Mouse (Mus musculus) kidney, embryonic 16.5 days (tissue): ENCODE measurements around the gene Haao. TPM values are rescaled to one million over a fixed set of nuclear protein-coding genes. Genes with fewer than 3 reads are reported as not detected.

Source experiments
- ATAC-seq: fragments of 200-750 bp; cut with Nextera tagmentation; 2 replicates; pipeline ENCODE4 v1.8.0; 2017; ENCODE audit warnings: moderate TSS enrichment; ENCODE audit not compliant: low FRiP score, low TSS enrichment
- H3K27ac ChIP-seq: fragments of 300-500 bp; sonication (generic); 2 replicates; pipeline ENCODE4 v1.5.1; 2014; ENCODE audit warnings: low read length
- H3K27me3 ChIP-seq: fragments of 300-500 bp; sonication (generic); 2 replicates; pipeline ENCODE4 v1.6.1; 2014; ENCODE audit warnings: low read length, control low read depth, mixed read lengths; ENCODE audit not compliant: insufficient read depth
- H3K36me3 ChIP-seq: fragments of 300-500 bp; sonication (generic); 2 replicates; pipeline ENCODE4 v1.6.1; 2014; ENCODE audit warnings: low read length, control low read depth, mixed read lengths; ENCODE audit not compliant: insufficient read depth
- H3K4me1 ChIP-seq: fragments of 300-500 bp; sonication (generic); 2 replicates; pipeline ENCODE4 v1.6.1; 2014; ENCODE audit warnings: low read length, control low read depth, mixed read lengths; ENCODE audit not compliant: insufficient read depth
- H3K4me2 ChIP-seq: fragments of 300-500 bp; sonication (generic); replicated peaks from 2 replicates; pipeline ENCODE4 v1.6.1; 2014; ENCODE audit warnings: low read depth, low read length
- H3K4me3 ChIP-seq: fragments of 300-500 bp; sonication (generic); 2 replicates; pipeline ENCODE4 v1.5.1; 2014; ENCODE audit warnings: mild to moderate bottlenecking, low read length
- H3K9ac ChIP-seq: fragments of 300-500 bp; sonication (generic); replicated peaks from 2 replicates; pipeline ENCODE4 v1.6.1; 2014; ENCODE audit warnings: low read length
- H3K9me3 ChIP-seq: fragments of 300-500 bp; sonication (generic); 2 replicates; pipeline ENCODE4 v1.6.1; 2016; ENCODE audit warnings: low read length, control low read depth
- WGBS: fragments of 180-500 bp; shearing (Covaris S2); extraction: QIAGEN DNeasy Blood & Tissue Kit; methylation state at CpG from one replicate; pipeline ENCODE4 v1.1.7; 2014; 5-methylcytosine and 5-hydroxymethylcytosine counted together
- polyA plus RNA-seq: library from polyadenylated mRNA; unstranded; fragments of >200 nt; fragmentation: Nextera tagmentation; extraction: Ambion mirVana; gene quantifications from 2 replicates; pipeline ENCODE4 v1.2.1, GENCODE M21; 2015

Gene Haao
- polyA plus RNA-seq, 1 experiment from 2014 or later, result 3.4 TPM

GRCm38 (mm10) chr17:83846301-83847021 is 1.3 kb downstream of the Haao start:
- H3K27me3 ChIP-seq, result no peaks in the 10 kb centered on the region
- no peaks in the 10 kb centered on the region for H3K9me3 ChIP-seq
- H3K9ac ChIP-seq, result no peak overlapping the region
- ATAC-seq, result no peak
- no peak overlapping the region for H3K4me2 ChIP-seq
- WGBS, result 80% methylated on average over 21 of the region's 21 CpGs
- no peaks in the 10 kb centered on the region for H3K36me3 ChIP-seq
- H3K27ac ChIP-seq, result no peak overlapping the region
- no peak overlapping the region for H3K4me3 ChIP-seq
- no peaks in the 10 kb centered on the region for H3K4me1 ChIP-seq

GRCm38 (mm10) chr17:83845538-83845937 is 2.2 kb downstream of the Haao start:
- no peaks in the 10 kb centered on the region for H3K36me3 ChIP-seq
- H3K27me3 ChIP-seq, result no peaks in the 10 kb centered on the region
- H3K4me1 ChIP-seq, result no peaks in the 10 kb centered on the region
- H3K4me2 ChIP-seq, result no peak overlapping the region
- no peak overlapping the region for H3K4me3 ChIP-seq
- no peaks in the 10 kb centered on the region for H3K9me3 ChIP-seq
- no peak overlapping the region for H3K9ac ChIP-seq
- WGBS, result 71% methylated on average over 8 of the region's 8 CpGs
- H3K27ac ChIP-seq, result no peak overlapping the region
- ATAC-seq, result no peak

GRCm38 (mm10) chr17:83843780-83844179 is 4.0 kb downstream of the Haao start:
- no peak overlapping the region for H3K4me2 ChIP-seq
- no peak for ATAC-seq
- no peak overlapping the region for H3K27ac ChIP-seq
- H3K9ac ChIP-seq, result no peak overlapping the region
- H3K9me3 ChIP-seq, result no peaks in the 10 kb centered on the region
- no peaks in the 10 kb centered on the region for H3K36me3 ChIP-seq
- no peaks in the 10 kb centered on the region for H3K4me1 ChIP-seq
- no peak overlapping the region for H3K4me3 ChIP-seq
- WGBS, result 45% methylated on average over 7 of the region's 7 CpGs
- H3K27me3 ChIP-seq, result no peaks in the 10 kb centered on the region

- H3K36me3 ChIP-seq, result no peaks in the 10 kb centered on the region
- 81% methylated on average over 5 of the region's 5 CpGs for WGBS
- no peak overlapping the region for H3K27ac ChIP-seq
- no peak overlapping the region for H3K9ac ChIP-seq
- no peak for ATAC-seq
- no peaks in the 10 kb centered on the region for H3K27me3 ChIP-seq
- H3K9me3 ChIP-seq, result no peaks in the 10 kb centered on the region
- no peaks in the 10 kb centered on the region; the same call in 1 of the 2 replicates for H3K4me1 ChIP-seq
- no peak overlapping the region for H3K4me2 ChIP-seq
- no peak overlapping the region for H3K4me3 ChIP-seq
Observed at GRCm38 (mm10) chr17:83841011-83841410, 6.8 kb downstream of the Haao start.

GRCm38 (mm10) chr17:83839132-83839531 is 8.6 kb downstream of the Haao start:
- Histone ChIP-seq H3K4me3 (no peak overlapping the region), H3K27ac (no peak overlapping the region), H3K9ac (no peak overlapping the region), H3K9me3 (no peaks in the 10 kb centered on the region), H3K27me3 (no peaks in the 10 kb centered on the region), H3K4me2 (no peak overlapping the region), H3K4me1 (no peaks in the 10 kb centered on the region; the same call in 1 of the 2 replicates), H3K36me3 (no peaks in the 10 kb centered on the region)
- no peak for ATAC-seq
- 72% methylated on average over 9 of the region's 9 CpGs for WGBS

GRCm38 (mm10) chr17:83837659-83838190 is 10.0 kb downstream of the Haao start:
- 59% methylated on average over 8 of the region's 8 CpGs for WGBS
- no peak overlapping the region for H3K9ac ChIP-seq
- no peak overlapping the region for H3K4me3 ChIP-seq
- H3K4me2 ChIP-seq, result no peak overlapping the region
- H3K9me3 ChIP-seq, result no peaks in the 10 kb centered on the region
- no peak overlapping the region for H3K27ac ChIP-seq
- no peaks in the 10 kb centered on the region for H3K36me3 ChIP-seq
- peak; percentile 53; the same call in 1 of the 2 replicates for ATAC-seq
- H3K27me3 ChIP-seq, result no peaks in the 10 kb centered on the region
- H3K4me1 ChIP-seq, result no peaks in the 10 kb centered on the region; the same call in 1 of the 2 replicates

- no peak overlapping the region for H3K4me2 ChIP-seq
- ATAC-seq, result no peak
- no peaks in the 10 kb centered on the region for H3K27me3 ChIP-seq
- H3K27ac ChIP-seq, result no peak overlapping the region
- no peaks in the 10 kb centered on the region; the same call in 1 of the 2 replicates for H3K4me1 ChIP-seq
- no peak overlapping the region for H3K4me3 ChIP-seq
- no peaks in the 10 kb centered on the region for H3K9me3 ChIP-seq
- 58% methylated on average over 3 of the region's 3 CpGs for WGBS
- no peak overlapping the region for H3K9ac ChIP-seq
- no peaks in the 10 kb centered on the region for H3K36me3 ChIP-seq
Observed at GRCm38 (mm10) chr17:83836048-83836447, 11.7 kb downstream of the Haao start.

- H3K36me3 ChIP-seq, result no peaks in the 10 kb centered on the region
- WGBS, result 51% methylated on average over 4 of the region's 4 CpGs
- H3K4me2 ChIP-seq, result no peak overlapping the region
- no peak overlapping the region for H3K9ac ChIP-seq
- no peak overlapping the region for H3K4me3 ChIP-seq
- H3K4me1 ChIP-seq, result no peaks in the 10 kb centered on the region; the same call in 1 of the 2 replicates
- no peak for ATAC-seq
- no peaks in the 10 kb centered on the region for H3K9me3 ChIP-seq
- no peaks in the 10 kb centered on the region for H3K27me3 ChIP-seq
- no peak overlapping the region for H3K27ac ChIP-seq
Observed at GRCm38 (mm10) chr17:83834120-83834519, 13.6 kb downstream of the Haao start.

- Histone ChIP-seq H3K4me1 (no peaks in the 10 kb centered on the region; the same call in 1 of the 2 replicates), H3K4me2 (no peak overlapping the region), H3K27ac (no peak overlapping the region), H3K9me3 (no peaks in the 10 kb centered on the region), H3K27me3 (no peaks in the 10 kb centered on the region), H3K4me3 (no peak overlapping the region), H3K9ac (no peak overlapping the region), H3K36me3 (no peaks in the 10 kb centered on the region)
- whole genome bisulfite sequencing, result 85% methylated on average over 4 of the region's 4 CpGs
- ATAC-seq, result no peak
Observed at GRCm38 (mm10) chr17:83830616-83831292, 17.0 kb downstream of the Haao start.

- WGBS, result 53% methylated on average over 3 of the region's 3 CpGs
- Histone ChIP-seq H3K9me3 (no peaks in the 10 kb centered on the region), H3K4me1 (no peaks in the 10 kb centered on the region), H3K36me3 (no peaks in the 10 kb centered on the region), H3K9ac (no peak overlapping the region), H3K27me3 (no peaks in the 10 kb centered on the region), H3K27ac (no peak overlapping the region), H3K4me2 (no peak overlapping the region), H3K4me3 (no peak overlapping the region)
- no peak for ATAC-seq
Observed at GRCm38 (mm10) chr17:83829356-83829755, 18.4 kb downstream of the Haao start.
